8 mouse cellular contexts compared by ENCODE assay signal in genomic region chr2:74763245-74763735, GRCm38 (mm10). TPM values are rescaled to one million over a fixed set of nuclear protein-coding genes. Genes with fewer than 3 reads are reported as not detected.
DNase-seq lines count a peak whose midpoint lies in the region; ATAC-seq lines count a peak whose summit lies in the region.

No protein-coding gene starts in this region.

- H3K27ac ChIP-seq in kidney, embryonic 15.5 days, result no peak overlapping the region
- no peak overlapping the region for H3K27ac ChIP-seq in embryonic facial prominence, embryonic 14.5 days (replicated peaks; ENCODE audit: low read depth, low read length)
- no peak overlapping the region for H3K27ac ChIP-seq in intestine, embryonic 15.5 days

- H3K9me3 ChIP-seq in kidney, embryonic 15.5 days (replicated peaks), result no peaks in the 10 kb centered on the region
- no peaks in the 10 kb centered on the region for H3K9me3 ChIP-seq in embryonic facial prominence, embryonic 14.5 days (ENCODE audit: control insufficient read depth, low read length)
- H3K9me3 ChIP-seq in intestine, embryonic 15.5 days, result no peaks in the 10 kb centered on the region

- H3K4me2 ChIP-seq in kidney, embryonic 15.5 days, result peak overlapping the region; percentile 99
- H3K4me2 ChIP-seq in embryonic facial prominence, embryonic 14.5 days (ENCODE audit: low read depth, low read length), result peak overlapping the region; percentile 93
- peak overlapping the region; percentile 98 for H3K4me2 ChIP-seq in intestine, embryonic 15.5 days (replicated peaks)

- H3K4me1 ChIP-seq in kidney, embryonic 15.5 days, result peaks cover 22% of the 10 kb centered on the region
- H3K4me1 ChIP-seq in embryonic facial prominence, embryonic 14.5 days (ENCODE audit: control insufficient read depth, insufficient read depth, low read length), result peaks cover 12% of the 10 kb centered on the region
- H3K4me1 ChIP-seq in intestine, embryonic 15.5 days (replicated peaks), result peaks cover 17% of the 10 kb centered on the region

- H3K4me3 ChIP-seq in kidney, embryonic 15.5 days (replicated peaks), result peak overlapping the region; percentile 61
- H3K4me3 ChIP-seq in embryonic facial prominence, embryonic 14.5 days (ENCODE audit: low read depth, low read length), result peak overlapping the region; percentile 51
- peak overlapping the region; percentile 53 for H3K4me3 ChIP-seq in intestine, embryonic 15.5 days (replicated peaks)

- H3K27me3 ChIP-seq in kidney, embryonic 15.5 days, result peaks cover 62% of the 10 kb centered on the region
- peaks cover 86% of the 10 kb centered on the region for H3K27me3 ChIP-seq in embryonic facial prominence, embryonic 14.5 days (replicated peaks; ENCODE audit: control insufficient read depth, insufficient read depth, low read length)
- peaks cover 55% of the 10 kb centered on the region for H3K27me3 ChIP-seq in intestine, embryonic 15.5 days (replicated peaks)

- no peak for DNase-seq in kidney, adult 8-10 months
- no peak for DNase-seq in embryonic facial prominence, embryonic 14.5 days (ENCODE audit: low spot score)
- peak; percentile 61 for DNase-seq in neural tube, embryonic 10.5 days (ENCODE audit: extremely low spot score, low spot score)
- DNase-seq in cerebellum, adult 9-10 months, result no peak
- DNase-seq in urinary bladder, postnatal 14 days (ENCODE audit: low spot score), result no peak
- no peak for DNase-seq in adrenal gland, adult 18-20 months (ENCODE audit: low spot score in 2 of 2)

- WGBS in kidney, embryonic 15.5 days, result under 1% methylated on average over 52 of the region's 53 CpGs
- WGBS in embryonic facial prominence, embryonic 14.5 days, result under 1% methylated on average over 26 of the region's 53 CpGs
- 2% methylated on average over 41 of the region's 53 CpGs for WGBS in intestine, embryonic 15.5 days

- no peaks in the 10 kb centered on the region for H3K36me3 ChIP-seq in kidney, embryonic 15.5 days
- no peaks in the 10 kb centered on the region for H3K36me3 ChIP-seq in embryonic facial prominence, embryonic 14.5 days (ENCODE audit: control insufficient read depth, insufficient read depth, low read length)
- no peaks in the 10 kb centered on the region for H3K36me3 ChIP-seq in intestine, embryonic 15.5 days

- ATAC-seq in kidney, embryonic 15.5 days (replicated peaks; ENCODE audit: low FRiP score), result peak; percentile 73
- ATAC-seq in embryonic facial prominence, embryonic 14.5 days (ENCODE audit: low read depth), result peak; percentile 44; the same call in 1 of the 2 replicates
- peak; percentile 71; the same call in 1 of the 2 replicates for ATAC-seq in intestine, embryonic 15.5 days

- peak overlapping the region; percentile 55 for H3K9ac ChIP-seq in kidney, embryonic 15.5 days
- peak overlapping the region; percentile 48 for H3K9ac ChIP-seq in embryonic facial prominence, embryonic 14.5 days (ENCODE audit: low read depth, low read length)
- H3K9ac ChIP-seq in intestine, embryonic 15.5 days, result 0 out of 2 replicates have a peak overlapping the region, but pooled peaks have one; percentile 18

RNA-seq across cellular contexts. Expression of gene Hoxd1, which starts 0.5 kb away (rescaled TPM):
- polyA plus RNA-seq in kidney, embryonic 15.5 days (2015; fragmentation: Nextera tagmentation; extraction: Ambion mirVana), result 1.2 and 1.5 TPM in 2 replicates
- 3.9 and 4.7 TPM in 2 replicates for polyA plus RNA-seq in embryonic facial prominence, embryonic 14.5 days (2014; fragmentation: Nextera tagmentation; extraction: Ambion mirVana)
- polyA plus RNA-seq in intestine, embryonic 15.5 days (2015; fragmentation: Nextera tagmentation; extraction: Ambion mirVana), result 0.09 and 0.10 TPM in 2 replicates
- not detected for total RNA-seq in adrenal gland, adult 18-20 months (2021)

RNA-seq across cellular contexts. Expression of gene Gm28230, which starts 36.8 kb away (rescaled TPM):
- polyA plus RNA-seq in kidney, embryonic 15.5 days (2015; fragmentation: Nextera tagmentation; extraction: Ambion mirVana), result 1.7 and 2.3 TPM in 2 replicates
- 0.13 TPM in 1 of 2 replicates, not detected in the other for polyA plus RNA-seq in embryonic facial prominence, embryonic 14.5 days (2014; fragmentation: Nextera tagmentation; extraction: Ambion mirVana)
- polyA plus RNA-seq in intestine, embryonic 15.5 days (2015; fragmentation: Nextera tagmentation; extraction: Ambion mirVana), result 0.55 and 0.73 TPM in 2 replicates
- 1 to 10 TPM; 1.6 to 2.8 TPM for total RNA-seq in adrenal gland, adult 18-20 months (2021)

RNA-seq across cellular contexts. Expression of gene Hoxd4, which starts 51.6 kb away (rescaled TPM):
- polyA plus RNA-seq in kidney, embryonic 15.5 days (2015; fragmentation: Nextera tagmentation; extraction: Ambion mirVana), result 5.6 and 5.8 TPM in 2 replicates
- polyA plus RNA-seq in embryonic facial prominence, embryonic 14.5 days (2014; fragmentation: Nextera tagmentation; extraction: Ambion mirVana), result 0.63 and 0.82 TPM in 2 replicates
- 1.2 and 1.6 TPM in 2 replicates for polyA plus RNA-seq in intestine, embryonic 15.5 days (2015; fragmentation: Nextera tagmentation; extraction: Ambion mirVana)
- total RNA-seq in adrenal gland, adult 18-20 months (2021), result 10 to 100 TPM; 14.9 to 19.6 TPM

RNA-seq across cellular contexts. Expression of gene Hoxd3, which starts 51.6 kb away (rescaled TPM):
- 15.2 and 15.9 TPM in 2 replicates for polyA plus RNA-seq in kidney, embryonic 15.5 days (2015; fragmentation: Nextera tagmentation; extraction: Ambion mirVana)
- polyA plus RNA-seq in embryonic facial prominence, embryonic 14.5 days (2014; fragmentation: Nextera tagmentation; extraction: Ambion mirVana), result 3.8 and 4.7 TPM in 2 replicates
- polyA plus RNA-seq in intestine, embryonic 15.5 days (2015; fragmentation: Nextera tagmentation; extraction: Ambion mirVana), result 18.8 and 19.2 TPM in 2 replicates
- total RNA-seq in adrenal gland, adult 18-20 months (2021), result under 1 TPM; 0.89 to 0.90 TPM

RNA-seq across cellular contexts. Expression of gene Hoxd8, which starts 58.9 kb away (rescaled TPM):
- 36.4 and 40.8 TPM in 2 replicates for polyA plus RNA-seq in kidney, embryonic 15.5 days (2015; fragmentation: Nextera tagmentation; extraction: Ambion mirVana)
- polyA plus RNA-seq in embryonic facial prominence, embryonic 14.5 days (2014; fragmentation: Nextera tagmentation; extraction: Ambion mirVana), result 8.7 and 10.3 TPM in 2 replicates
- polyA plus RNA-seq in intestine, embryonic 15.5 days (2015; fragmentation: Nextera tagmentation; extraction: Ambion mirVana), result 4.2 and 5.1 TPM in 2 replicates
- total RNA-seq in adrenal gland, adult 18-20 months (2021), result 10 to 100 TPM; 24.6 to 36.4 TPM
